Mouse (Mus musculus): ENCODE measurements around the gene Rcan3.

DNA sequence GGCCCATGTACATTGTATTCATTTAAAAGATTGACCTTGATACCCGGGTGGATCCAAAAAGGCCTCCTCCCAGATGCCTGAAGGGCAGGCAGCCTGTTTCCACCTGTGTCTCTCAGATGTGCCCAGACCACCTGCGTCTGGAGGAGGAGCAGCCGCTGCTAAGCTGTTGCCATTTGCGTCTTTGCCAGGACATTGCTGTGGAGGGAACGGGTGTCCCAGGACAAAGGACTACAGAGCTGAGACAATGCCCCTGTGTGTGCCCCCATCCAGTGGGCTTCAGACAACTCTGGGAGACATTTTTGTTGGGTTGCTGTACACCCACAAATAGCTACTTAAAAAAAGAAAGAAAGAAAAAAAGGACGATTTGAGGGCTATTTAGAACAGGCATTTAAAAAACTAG lies 70.8 kb downstream of the Rcan3 start:
- no peak for TF ChIP-seq CTCF (IDR thresholded peaks at IDR 0.05)
- no peak for TF ChIP-seq EP300 (IDR thresholded peaks at IDR 0.05)
